Mouse (Mus musculus): Measurements from ENCODE around the gene Ctnnb1.

GRCm38 (mm10) chr9:120881121-120881520, 47.9 kb upstream of the Ctnnb1 start:
- no peak for TF ChIP-seq GATA1 (IDR thresholded peaks at IDR 0.05; ENCODE audit: borderline replicate concordance, low read length)
- TF ChIP-seq FLI1 (IDR thresholded peaks at IDR 0.05; ENCODE audit: low read length), result no peak

Measured in megakaryocyte, embryonic 14.5 days (primary cell).